Mouse (Mus musculus) embryonic facial prominence, embryonic 14.5 days (tissue): ENCODE data around the gene Rpl29. TPM values are rescaled to one million over a fixed set of nuclear protein-coding genes. Genes with fewer than 3 reads are reported as not detected.

ENCODE experiments used
- ATAC-seq: fragments of 200-750 bp; cut with Nextera tagmentation; 2 replicates; pipeline ENCODE4 v1.8.0; 2017; ENCODE audit warnings: low read depth, moderate number of reproducible peaks, moderate TSS enrichment
- DNase-seq: peaks from one replicate; pipeline ENCODE4 v3.0.0-alpha.2; 2015; ENCODE audit warnings: low spot score
- H3K27ac ChIP-seq: fragments of 300-500 bp; sonication (generic); replicated peaks from 2 replicates; pipeline ENCODE4 v1.5.1; 2014; ENCODE audit warnings: low read depth, mild to moderate bottlenecking, low read length, moderate library complexity
- H3K27me3 ChIP-seq: fragments of 300-500 bp; sonication (generic); replicated peaks from 2 replicates; pipeline ENCODE4 v1.6.1; 2014; ENCODE audit warnings: low read length; ENCODE audit not compliant: control insufficient read depth, insufficient read depth
- H3K36me3 ChIP-seq: fragments of 300-500 bp; sonication (generic); 2 replicates; pipeline ENCODE4 v1.6.1; 2014; ENCODE audit warnings: low read length, mixed read lengths; ENCODE audit not compliant: control insufficient read depth, insufficient read depth
- H3K4me1 ChIP-seq: fragments of 300-500 bp; sonication (generic); 2 replicates; pipeline ENCODE4 v1.6.1; 2014; ENCODE audit warnings: antibody characterized with exemption, low read length; ENCODE audit not compliant: control insufficient read depth, insufficient read depth
- H3K4me2 ChIP-seq: fragments of 300-500 bp; sonication (generic); 2 replicates; pipeline ENCODE4 v1.6.1; 2014; ENCODE audit warnings: low read depth, mild to moderate bottlenecking, low read length, moderate library complexity, mixed read lengths
- H3K4me3 ChIP-seq: fragments of 300-500 bp; sonication (generic); 2 replicates; pipeline ENCODE4 v1.5.1; 2014; ENCODE audit warnings: low read depth, mild to moderate bottlenecking, low read length
- H3K9ac ChIP-seq: fragments of 300-500 bp; sonication (generic); 2 replicates; pipeline ENCODE4 v1.6.1; 2014; ENCODE audit warnings: low read depth, mild to moderate bottlenecking, low read length, moderate library complexity, mixed read lengths
- H3K9me3 ChIP-seq: fragments of 300-500 bp; sonication (generic); 2 replicates; pipeline ENCODE4 v1.6.1; 2016; ENCODE audit warnings: low read length; ENCODE audit not compliant: control insufficient read depth
- WGBS: fragments of 180-500 bp; shearing (Covaris S2); extraction: QIAGEN DNeasy Blood & Tissue Kit; methylation state at CpG from one replicate; pipeline ENCODE4 v1.1.7; 2014; 5-methylcytosine and 5-hydroxymethylcytosine counted together
- polyA plus RNA-seq: library from polyadenylated mRNA; unstranded; fragments of >200 nt; fragmentation: Nextera tagmentation; extraction: Ambion mirVana; gene quantifications from 2 replicates; pipeline ENCODE4 v1.2.1, GENCODE M21; 2014

Rpl29 gene
- polyA plus RNA-seq, 1 experiment from 2014 or later: 1,109 TPM

GRCm38 (mm10) chr9:106399808-106400207, 29.4 kb upstream of the Rpl29 start:
- no peak for DNase-seq
- WGBS: 65% methylated on average over 3 of the region's 3 CpGs
- Histone ChIP-seq H3K9ac (no peak overlapping the region), H3K27me3 (no peaks in the 10 kb centered on the region), H3K27ac (no peak overlapping the region), H3K4me1 (peaks cover 6% of the 10 kb centered on the region; the same call in 1 of the 2 replicates), H3K4me2 (no peak overlapping the region), H3K4me3 (no peak overlapping the region), H3K36me3 (no peaks in the 10 kb centered on the region), H3K9me3 (no peaks in the 10 kb centered on the region)
- ATAC-seq: no peak

- H3K4me2 ChIP-seq: no peak overlapping the region
- H3K4me1 ChIP-seq: 0 out of 2 replicates have a peak, but pooled peaks cover 6% of the 10 kb centered on the region
- H3K9ac ChIP-seq: no peak overlapping the region
- no peaks in the 10 kb centered on the region for H3K9me3 ChIP-seq
- 71% methylated on average over 5 of the region's 5 CpGs for WGBS
- ATAC-seq: peak; percentile 8; the same call in 1 of the 2 replicates
- H3K36me3 ChIP-seq: no peaks in the 10 kb centered on the region
- H3K27me3 ChIP-seq: no peaks in the 10 kb centered on the region
- DNase-seq: no peak
- no peak overlapping the region for H3K27ac ChIP-seq
- no peak overlapping the region for H3K4me3 ChIP-seq
These were observed 27.1 kb upstream of the Rpl29 start for GRCm38 (mm10) chr9:106402149-106402548.

GRCm38 (mm10) chr9:106402607-106403375, 26.5 kb upstream of the Rpl29 start:
- WGBS: 67% methylated on average over 16 of the region's 16 CpGs
- ATAC-seq (no peak), DNase-seq (no peak)
- Histone ChIP-seq H3K4me2 (no peak overlapping the region), H3K4me3 (no peak overlapping the region), H3K36me3 (no peaks in the 10 kb centered on the region), H3K4me1 (0 out of 2 replicates have a peak, but pooled peaks cover 6% of the 10 kb centered on the region), H3K27me3 (no peaks in the 10 kb centered on the region), H3K27ac (no peak overlapping the region), H3K9me3 (no peaks in the 10 kb centered on the region), H3K9ac (no peak overlapping the region)

- no peak overlapping the region for H3K9ac ChIP-seq
- 42% methylated on average over 6 of the region's 6 CpGs for WGBS
- DNase-seq: peak; percentile 62
- no peaks in the 10 kb centered on the region for H3K36me3 ChIP-seq
- 0 out of 2 replicates have a peak, but pooled peaks cover 6% of the 10 kb centered on the region for H3K4me1 ChIP-seq
- no peak overlapping the region for H3K4me2 ChIP-seq
- no peaks in the 10 kb centered on the region for H3K27me3 ChIP-seq
- H3K9me3 ChIP-seq: no peaks in the 10 kb centered on the region
- ATAC-seq: peak; percentile 38; the same call in 1 of the 2 replicates
- H3K27ac ChIP-seq: no peak overlapping the region
- no peak overlapping the region for H3K4me3 ChIP-seq
These were observed 24.0 kb upstream of the Rpl29 start for GRCm38 (mm10) chr9:106405275-106405674.

- DNase-seq (no peak), ATAC-seq (no peak)
- WGBS: 56% methylated on average over 8 of the region's 8 CpGs
- Histone ChIP-seq H3K27ac (no peak overlapping the region), H3K27me3 (no peaks in the 10 kb centered on the region), H3K36me3 (no peaks in the 10 kb centered on the region), H3K4me2 (no peak overlapping the region), H3K9ac (no peak overlapping the region), H3K9me3 (no peaks in the 10 kb centered on the region), H3K4me3 (no peak overlapping the region), H3K4me1 (0 out of 2 replicates have a peak, but pooled peaks cover 10% of the 10 kb centered on the region)
These were observed 22.7 kb upstream of the Rpl29 start for GRCm38 (mm10) chr9:106406443-106407078.

GRCm38 (mm10) chr9:106409096-106409495, 20.2 kb upstream of the Rpl29 start:
- DNase-seq: no peak
- Histone ChIP-seq H3K9ac (no peak overlapping the region), H3K36me3 (no peaks in the 10 kb centered on the region), H3K9me3 (no peaks in the 10 kb centered on the region), H3K4me2 (no peak overlapping the region), H3K27ac (no peak overlapping the region), H3K27me3 (no peaks in the 10 kb centered on the region), H3K4me3 (no peak overlapping the region), H3K4me1 (0 out of 2 replicates have a peak, but pooled peaks cover 7% of the 10 kb centered on the region)
- 95% methylated on average over 4 of the region's 4 CpGs for WGBS
- ATAC-seq: no peak

GRCm38 (mm10) chr9:106410086-106410650, 19.1 kb upstream of the Rpl29 start:
- Histone ChIP-seq H3K27me3 (no peaks in the 10 kb centered on the region), H3K36me3 (no peaks in the 10 kb centered on the region), H3K9ac (no peak overlapping the region), H3K4me2 (no peak overlapping the region), H3K27ac (no peak overlapping the region), H3K4me1 (0 out of 2 replicates have a peak, but pooled peaks cover 7% of the 10 kb centered on the region), H3K4me3 (no peak overlapping the region), H3K9me3 (no peaks in the 10 kb centered on the region)
- peak; percentile 61; the same call in 1 of the 2 replicates for ATAC-seq
- no peak for DNase-seq
- 80% methylated on average over 2 of the region's 2 CpGs for WGBS

GRCm38 (mm10) chr9:106411091-106411594, 18.1 kb upstream of the Rpl29 start:
- Histone ChIP-seq H3K9me3 (no peaks in the 10 kb centered on the region), H3K27ac (no peak overlapping the region), H3K4me3 (no peak overlapping the region), H3K4me2 (no peak overlapping the region), H3K36me3 (no peaks in the 10 kb centered on the region), H3K27me3 (no peaks in the 10 kb centered on the region), H3K4me1 (0 out of 2 replicates have a peak, but pooled peaks cover 7% of the 10 kb centered on the region), H3K9ac (no peak overlapping the region)
- DNase-seq: no peak
- ATAC-seq: no peak
- WGBS: 66% methylated on average over 9 of the region's 9 CpGs
